Mouse (Mus musculus): ENCODE data around the gene Gm17359. TPM values are rescaled to one million over a fixed set of nuclear protein-coding genes. Genes with fewer than 3 reads are reported as not detected.

The Gm17359 gene
- polyA plus RNA-seq, 1 experiment = not detected

DNA sequence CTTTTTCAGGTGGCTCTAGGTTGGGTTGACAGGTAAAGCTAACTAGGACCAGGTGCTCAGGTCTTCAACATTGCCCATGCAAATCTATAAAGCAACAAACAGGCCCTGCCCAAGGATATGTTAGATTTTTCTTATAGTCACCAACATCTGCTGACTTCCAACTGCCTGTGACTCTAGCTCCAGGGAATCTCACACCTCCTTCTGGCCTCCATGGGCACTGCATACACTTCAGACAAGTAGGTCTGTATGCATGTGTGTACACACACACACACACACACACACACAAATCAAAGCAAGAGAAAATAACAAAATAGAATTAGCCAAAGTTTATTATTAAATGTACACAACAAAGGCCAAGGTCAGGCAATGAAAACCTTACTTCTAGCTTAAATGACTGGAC, 97.1 kb downstream of the Gm17359 start:
- TF ChIP-seq GATA1 (IDR thresholded peaks at IDR 0.05; ENCODE audit: low read length) = no peak

DNA sequence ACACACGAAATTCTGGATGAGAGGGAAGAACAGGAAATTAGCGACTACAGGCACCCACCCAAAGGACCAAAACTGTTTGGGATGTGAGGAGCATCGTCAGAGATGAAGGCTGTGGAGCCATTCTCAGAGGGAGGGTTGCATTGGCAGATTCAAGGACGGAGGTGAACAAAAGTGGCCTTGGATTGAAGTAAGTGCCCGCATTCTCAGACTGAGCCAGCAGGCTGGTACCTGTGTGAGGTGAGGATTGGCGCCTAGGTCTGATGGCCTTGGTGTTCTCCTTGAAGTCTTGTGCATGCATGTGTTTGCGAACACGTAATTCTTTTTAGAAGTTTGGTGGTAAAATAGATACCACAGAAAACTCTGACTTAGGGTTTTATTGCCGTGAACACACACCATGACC, 98.0 kb downstream of the Gm17359 start:
- no peak for TF ChIP-seq GATA1 (IDR thresholded peaks at IDR 0.05; ENCODE audit: low read length)

DNA sequence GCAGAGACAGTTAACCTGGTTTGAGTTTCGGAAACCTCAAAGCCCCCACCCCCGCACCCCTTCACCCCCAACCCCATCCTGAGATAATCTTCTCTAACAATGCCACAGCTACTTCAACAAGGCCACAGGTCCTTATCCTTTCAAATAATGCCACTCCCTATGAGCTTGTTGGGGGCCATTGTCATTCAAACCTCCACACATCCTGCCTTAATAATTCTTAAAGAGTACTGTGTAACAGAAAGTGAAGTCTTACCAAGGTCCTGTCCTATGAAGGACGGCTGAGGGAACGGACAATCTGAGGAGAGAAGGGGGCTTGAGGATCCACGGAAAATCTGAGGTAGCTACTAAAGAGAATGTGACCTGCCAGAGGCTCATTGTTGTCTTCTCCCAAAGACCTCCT, 98.5 kb downstream of the Gm17359 start:
- TF ChIP-seq GATA1 (IDR thresholded peaks at IDR 0.05; ENCODE audit: low read length) = no peak

DNA sequence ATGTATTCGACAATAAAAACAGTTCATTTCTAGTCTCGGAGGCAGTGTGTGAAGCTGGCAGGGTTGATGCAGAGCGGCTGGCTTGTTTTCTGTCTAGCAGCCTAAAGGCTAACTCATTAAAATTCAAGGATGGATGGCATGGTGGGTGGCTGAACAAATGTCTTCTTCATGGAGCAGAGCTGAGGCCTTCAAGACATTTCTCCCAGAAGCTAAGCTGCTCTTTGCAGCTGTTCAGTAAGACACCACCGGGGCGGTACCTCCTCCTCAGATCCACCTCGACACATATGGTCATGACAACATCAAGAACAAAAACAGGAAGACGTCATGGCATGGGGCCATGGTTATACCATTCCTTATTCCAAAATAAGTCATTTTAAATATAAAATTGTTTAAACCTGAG, 99.7 kb downstream of the Gm17359 start:
- TF ChIP-seq GATA1 (IDR thresholded peaks at IDR 0.05; ENCODE audit: low read length) = no peak

DNA sequence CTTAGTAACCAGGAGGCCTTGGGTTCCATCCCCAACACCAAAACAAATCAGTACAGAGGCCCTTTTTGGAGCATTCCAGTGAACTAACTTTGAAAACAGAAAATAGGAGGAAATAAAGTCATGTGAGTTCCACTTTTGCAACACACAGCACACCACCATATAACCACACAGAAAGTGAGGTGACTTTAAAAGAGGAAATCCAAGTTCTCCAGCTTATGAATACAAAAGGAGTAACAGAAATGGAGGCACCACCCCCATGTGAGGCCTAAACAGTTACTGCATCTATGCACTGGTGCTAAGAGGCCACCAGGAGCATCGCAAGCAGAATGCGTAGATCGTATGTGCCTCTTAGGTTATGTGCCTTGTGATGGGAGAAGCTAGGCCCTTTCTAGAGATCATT, 101.8 kb downstream of the Gm17359 start:
- TF ChIP-seq GATA1 (IDR thresholded peaks at IDR 0.05; ENCODE audit: low read length) = no peak

DNA sequence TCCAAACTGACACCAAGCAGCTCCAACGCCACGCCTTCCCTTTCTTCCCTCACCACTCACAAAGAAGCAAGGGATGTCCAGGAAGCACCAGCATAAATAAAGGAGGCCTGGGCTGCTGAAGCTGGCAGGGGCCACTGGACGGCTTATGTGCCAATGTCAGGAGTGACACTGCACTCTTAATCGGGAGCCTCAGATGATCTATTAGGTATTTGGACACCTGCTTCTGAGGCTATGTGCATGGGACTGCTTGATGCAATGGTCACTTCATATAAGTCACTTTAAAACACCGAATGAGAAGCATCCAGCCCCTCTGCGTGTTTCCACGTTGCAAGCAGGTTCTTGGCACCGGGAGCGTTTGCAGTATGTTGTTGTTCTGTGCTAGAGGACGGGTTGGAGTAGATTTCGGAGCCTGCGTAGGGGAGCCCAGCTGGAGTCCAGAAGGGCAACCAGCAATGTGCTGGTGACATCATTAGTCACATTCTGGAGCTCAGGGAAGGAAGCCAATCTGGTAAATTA, 104.6 kb downstream of the Gm17359 start:
- no peak for TF ChIP-seq GATA1 (IDR thresholded peaks at IDR 0.05; ENCODE audit: low read length)

DNA sequence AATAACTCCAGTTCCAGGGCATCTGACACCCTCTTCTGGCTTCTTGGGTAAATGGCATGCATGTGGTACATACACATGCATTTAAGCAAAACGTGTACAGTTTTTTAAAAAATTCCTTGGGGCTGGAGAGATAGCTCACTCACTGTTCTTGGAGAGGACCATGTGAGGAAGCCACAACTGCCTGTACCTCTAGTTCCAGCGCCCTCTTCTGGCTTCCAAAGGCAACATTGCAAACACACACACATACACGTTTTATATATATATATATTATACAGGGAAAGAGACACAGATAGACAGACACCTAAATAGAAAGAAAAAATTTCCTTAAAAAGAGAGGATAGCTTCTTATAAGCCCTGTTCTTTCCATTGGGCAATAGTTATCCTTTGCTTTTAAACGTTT, 107.4 kb downstream of the Gm17359 start:
- no peak for TF ChIP-seq GATA1 (IDR thresholded peaks at IDR 0.05; ENCODE audit: low read length)

DNA sequence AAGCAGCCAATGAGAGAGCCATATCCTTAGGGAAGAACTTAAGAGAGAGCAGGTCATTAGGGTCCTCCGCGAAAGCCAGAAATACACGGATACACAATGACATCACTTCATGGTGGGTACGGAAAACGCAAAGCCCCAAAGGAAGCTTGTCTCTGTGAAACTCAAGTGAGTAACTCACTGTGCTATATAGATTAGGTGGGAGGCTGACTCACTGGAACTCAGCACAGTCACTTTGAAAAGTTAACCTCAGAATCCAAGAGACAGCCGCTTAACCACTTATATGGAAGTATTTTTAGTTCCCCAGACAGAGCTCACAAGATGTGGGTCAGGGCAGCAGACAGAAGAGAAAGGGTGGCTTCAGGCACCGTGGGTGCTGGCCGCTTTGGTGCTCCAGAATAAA, 108.6 kb downstream of the Gm17359 start:
- TF ChIP-seq GATA1 (IDR thresholded peaks at IDR 0.05; ENCODE audit: low read length) = no peak

GRCm38 (mm10) chr3:79446124-79446523, 109.7 kb downstream of the Gm17359 start:
- no peak for TF ChIP-seq GATA1 (IDR thresholded peaks at IDR 0.05; ENCODE audit: low read length)

GRCm38 (mm10) chr3:79448421-79448820, 112.0 kb downstream of the Gm17359 start:
- no peak for TF ChIP-seq GATA1 (IDR thresholded peaks at IDR 0.05; ENCODE audit: low read length)

- no peak for TF ChIP-seq GATA1 (IDR thresholded peaks at IDR 0.05; ENCODE audit: low read length)
These were observed 112.9 kb downstream of the Gm17359 start for GRCm38 (mm10) chr3:79449361-79449760.

GRCm38 (mm10) chr3:79452696-79453263, 116.3 kb downstream of the Gm17359 start:
- TF ChIP-seq GATA1 (IDR thresholded peaks at IDR 0.05; ENCODE audit: low read length) = no peak

- no peak for TF ChIP-seq GATA1 (IDR thresholded peaks at IDR 0.05; ENCODE audit: low read length)
These were observed 119.3 kb downstream of the Gm17359 start for GRCm38 (mm10) chr3:79455761-79456160.

- no peak for TF ChIP-seq GATA1 (IDR thresholded peaks at IDR 0.05; ENCODE audit: low read length)
These were observed 122.3 kb downstream of the Gm17359 start for GRCm38 (mm10) chr3:79458651-79459275.

DNA sequence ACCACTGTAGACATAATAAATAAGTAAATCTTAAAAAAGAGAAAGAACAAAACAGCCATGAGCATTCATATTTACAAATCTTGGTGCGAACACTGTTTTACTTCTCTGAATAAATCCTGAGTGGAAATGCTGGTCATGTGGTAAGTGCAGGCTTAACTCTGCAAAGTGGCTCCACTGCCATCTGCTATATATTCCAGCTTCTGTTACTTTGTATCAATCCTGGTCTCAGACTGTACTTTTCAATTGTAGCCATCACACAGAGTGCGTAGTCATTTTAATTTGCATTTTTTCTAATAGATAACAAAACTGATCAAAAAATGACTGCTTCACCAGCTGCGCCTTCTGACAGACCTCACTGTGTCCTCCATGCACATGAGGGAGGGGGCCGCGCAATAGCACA, 133.0 kb downstream of the Gm17359 start:
- TF ChIP-seq GATA1 (IDR thresholded peaks at IDR 0.05; ENCODE audit: low read length) = no peak

- no peak for TF ChIP-seq GATA1 (IDR thresholded peaks at IDR 0.05; ENCODE audit: low read length)
These were observed 135.9 kb downstream of the Gm17359 start for GRCm38 (mm10) chr3:79472362-79472761.

- no peak for TF ChIP-seq GATA1 (IDR thresholded peaks at IDR 0.05; ENCODE audit: low read length)
These were observed 138.4 kb downstream of the Gm17359 start for GRCm38 (mm10) chr3:79474911-79475310.
